Mouse (Mus musculus) left cerebral cortex, adult 9 months (tissue): ENCODE measurements around the gene Zfp341.

Experiments used
- DNase-seq, 2 experiments: peaks; one replicate each; pipeline ENCODE4 v3.0.0; 2022; ENCODE audit warnings: low spot score in 2 of 2

The Zfp341 gene

DNA sequence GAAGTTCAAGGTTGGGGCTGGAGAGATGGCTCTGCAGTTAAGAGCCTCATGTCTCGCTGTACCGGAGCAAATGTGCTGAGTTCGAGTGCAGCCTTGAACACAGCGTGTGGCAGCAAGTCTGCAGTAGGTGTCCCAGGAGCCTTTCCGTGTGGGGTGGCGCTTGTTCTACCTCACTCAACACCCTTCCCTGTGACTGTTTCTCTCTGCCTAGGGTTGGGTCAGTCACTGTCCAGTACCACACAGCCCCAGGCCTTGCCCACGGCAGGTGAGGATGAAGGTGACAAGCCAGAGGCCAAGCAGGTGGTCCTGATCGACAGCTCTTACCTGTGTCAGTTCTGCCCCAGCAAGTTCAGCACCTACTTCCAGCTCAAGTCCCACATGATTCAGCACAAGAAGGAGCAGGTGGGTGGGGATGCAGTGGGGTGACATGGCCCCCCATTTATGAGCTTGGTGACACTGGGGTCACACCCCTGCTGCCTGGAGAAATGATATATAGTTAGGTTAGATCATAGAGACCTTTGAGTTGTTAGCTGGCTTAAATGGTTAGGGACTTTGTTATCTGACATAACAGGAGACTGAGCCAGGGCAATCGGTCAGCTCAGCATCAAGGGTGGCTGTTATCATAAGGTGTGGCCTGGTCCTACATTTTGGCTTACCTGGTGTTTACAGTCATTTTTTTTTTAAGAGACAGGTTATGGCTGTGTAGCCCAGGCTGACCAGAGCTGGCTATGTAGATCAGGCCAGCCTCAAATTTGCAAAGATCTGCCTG is 21.0 kb downstream of the Zfp341 start:
- no peak for DNase-seq

DNA sequence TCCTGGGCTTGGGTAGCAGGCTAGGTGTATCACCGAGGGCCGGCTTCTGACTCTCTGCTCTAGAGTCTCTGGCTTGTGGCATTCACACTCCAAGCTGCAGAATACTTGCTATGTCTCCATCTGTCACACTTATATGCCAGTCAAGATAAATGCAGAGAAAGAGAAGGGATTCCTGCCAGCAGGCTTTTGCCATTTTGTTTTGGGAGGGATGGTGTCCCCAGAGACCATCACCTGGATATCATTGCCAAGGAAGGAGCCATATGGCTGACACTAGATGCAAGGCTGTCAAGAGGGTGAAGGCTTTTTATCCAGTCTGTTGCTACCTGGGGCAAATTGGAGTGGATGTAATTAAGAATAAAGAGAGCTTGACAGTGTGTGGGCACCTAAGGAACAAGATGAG is 22.7 kb downstream of the Zfp341 start:
- no peak for DNase-seq

DNA sequence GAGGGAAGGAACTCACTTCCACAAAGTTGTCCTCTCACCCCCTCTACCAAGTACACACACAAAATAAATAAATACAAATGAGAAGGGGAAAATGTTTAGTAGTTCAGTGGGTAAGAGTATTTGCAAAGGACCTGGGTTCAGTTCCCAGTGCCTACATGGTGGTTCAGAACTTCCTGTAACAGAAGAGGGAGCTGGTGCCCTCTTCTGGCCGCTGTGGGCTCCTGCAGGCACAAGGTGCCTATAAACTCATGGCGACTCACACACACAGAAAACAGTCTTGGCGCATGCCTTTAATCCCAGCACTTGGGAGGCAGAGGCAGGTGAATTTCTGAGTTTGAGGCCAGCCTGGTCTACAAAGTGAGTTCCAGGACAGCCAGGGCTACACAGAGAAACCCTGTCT is 25.4 kb downstream of the Zfp341 start:
- no peak for DNase-seq

DNA sequence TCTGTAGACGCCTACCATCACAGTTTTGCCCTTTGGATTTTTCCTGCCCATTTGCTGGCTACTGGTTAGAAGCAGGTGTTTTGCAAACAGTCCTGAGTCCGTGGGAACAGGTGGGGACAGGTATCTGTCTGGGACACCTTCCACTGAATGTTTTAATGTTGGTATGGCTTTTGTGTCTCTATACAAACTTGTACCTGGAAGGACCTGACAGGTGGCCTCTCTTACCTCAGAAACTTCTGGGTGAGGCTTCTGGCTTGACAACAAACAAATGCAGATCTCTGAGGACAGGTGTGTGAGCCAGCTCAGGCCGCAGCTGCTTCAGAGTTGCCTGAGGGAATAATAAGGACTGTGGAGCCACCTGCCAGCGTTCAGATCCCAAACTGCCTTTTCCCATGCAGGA is 26.0 kb downstream of the Zfp341 start:
- no peak for DNase-seq

DNA sequence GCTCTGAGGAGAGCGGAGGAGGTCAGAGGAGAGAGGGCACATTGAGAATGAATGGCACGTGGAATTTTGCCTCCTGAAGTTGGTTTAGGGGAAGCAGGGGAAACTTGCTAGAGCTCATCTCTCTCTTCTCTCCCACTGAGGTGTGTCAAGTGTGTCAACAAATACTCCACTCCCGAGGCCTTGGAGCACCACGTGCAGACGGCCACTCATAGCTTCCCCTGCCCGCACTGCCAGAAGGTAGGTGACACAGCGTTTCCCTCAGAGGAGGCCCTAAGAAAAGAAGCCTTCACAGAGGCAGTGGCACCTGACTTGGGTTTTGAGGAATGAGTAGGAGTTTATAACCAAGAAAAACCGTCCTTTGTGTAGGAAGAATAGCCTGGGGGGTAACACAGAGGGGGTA is 28.1 kb downstream of the Zfp341 start:
- no peak for DNase-seq

DNA sequence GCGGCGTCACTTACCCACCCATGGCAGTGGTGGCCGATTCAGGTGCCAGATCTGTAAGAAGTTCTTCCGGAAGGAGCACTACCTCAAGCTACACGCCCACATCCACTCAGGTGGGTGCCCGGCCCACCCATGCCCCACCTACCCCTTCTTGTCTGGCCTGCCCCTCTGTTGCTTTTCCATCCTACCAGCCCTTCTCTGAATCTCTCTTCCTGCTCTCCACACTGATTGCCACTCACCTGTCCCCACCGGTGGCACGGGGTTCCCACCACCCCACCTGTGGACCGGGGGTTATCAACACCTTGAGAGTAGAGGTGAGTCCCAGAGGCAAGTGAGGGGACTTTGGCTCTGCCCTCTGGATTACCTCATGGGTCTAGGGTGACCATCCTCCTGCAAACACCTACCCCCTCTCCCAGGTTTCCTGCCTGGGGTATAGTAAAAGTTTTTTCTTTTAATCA is 28.9 kb downstream of the Zfp341 start:
- DNase-seq = no peak

DNA sequence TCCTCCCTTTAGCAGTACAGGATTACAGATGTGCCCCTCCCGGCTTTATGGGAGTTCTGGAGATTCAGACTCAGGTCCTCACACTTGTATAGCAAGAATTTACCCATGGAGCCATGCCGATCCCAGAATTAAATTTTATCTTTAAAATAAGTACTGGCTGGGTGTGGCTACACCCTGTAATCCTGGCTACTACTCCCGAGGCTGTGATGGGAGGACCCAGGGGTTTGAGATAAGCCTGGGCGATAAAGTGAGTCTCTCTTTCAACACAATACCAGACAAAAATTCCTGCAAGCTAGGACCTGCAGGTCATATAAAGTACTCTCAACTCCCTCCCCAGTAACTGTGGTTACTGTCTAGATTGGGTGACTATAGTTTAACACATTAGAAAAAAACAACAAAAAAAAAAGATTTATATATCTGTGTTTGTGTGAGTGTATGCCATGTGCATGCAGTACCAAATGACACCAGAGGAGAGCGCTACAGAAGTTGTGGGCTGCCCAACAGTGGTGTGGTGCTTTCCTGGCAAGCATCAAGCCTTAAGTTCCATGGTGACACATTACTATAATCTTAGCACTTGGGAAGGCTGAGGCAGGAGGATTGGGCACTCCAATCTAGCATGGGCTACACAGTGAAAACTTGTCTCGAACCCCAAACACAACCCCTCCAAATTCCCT is 29.8 kb downstream of the Zfp341 start:
- no peak for DNase-seq

DNA sequence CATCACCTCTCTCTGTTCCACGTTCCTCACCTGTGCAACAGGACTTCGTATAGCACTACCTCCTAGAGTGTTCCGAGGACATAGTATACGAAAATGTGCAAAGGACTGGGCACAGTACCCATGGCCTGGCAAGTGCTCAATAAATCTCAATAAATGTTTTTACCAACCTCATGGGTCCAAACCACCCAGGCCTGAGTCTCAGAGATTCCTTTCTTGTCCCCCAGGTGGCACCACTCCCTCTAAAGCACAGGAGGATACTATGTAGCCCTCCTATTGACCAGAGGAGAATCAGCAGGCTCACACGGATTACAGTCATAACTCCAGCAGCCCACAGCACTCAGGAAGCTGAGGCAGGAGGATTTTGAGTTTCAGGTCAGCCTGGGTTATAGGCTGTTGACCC is 33.5 kb downstream of the Zfp341 start:
- DNase-seq = peak in 1 of 2 experiments; percentile 45

DNA sequence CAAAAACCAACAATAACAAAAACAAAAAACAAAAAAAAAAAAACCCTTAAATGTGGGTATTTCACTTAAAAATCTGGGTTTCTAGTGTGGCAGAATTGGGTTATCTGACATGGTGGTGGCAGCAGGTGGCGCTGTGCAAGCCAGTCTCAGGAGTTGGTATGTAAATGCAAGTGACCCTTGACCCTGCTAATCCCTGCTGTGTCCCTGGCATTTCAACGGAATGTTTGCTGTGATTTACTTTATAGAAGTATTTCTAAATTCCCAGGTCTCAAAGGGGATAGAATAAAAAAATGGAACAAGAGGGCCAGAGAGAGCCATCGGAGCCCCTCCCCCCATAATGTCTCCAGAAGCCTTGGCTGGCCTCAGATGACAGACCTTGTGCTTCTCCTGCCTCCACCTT is 35.0 kb downstream of the Zfp341 start:
- DNase-seq = no peak

DNA sequence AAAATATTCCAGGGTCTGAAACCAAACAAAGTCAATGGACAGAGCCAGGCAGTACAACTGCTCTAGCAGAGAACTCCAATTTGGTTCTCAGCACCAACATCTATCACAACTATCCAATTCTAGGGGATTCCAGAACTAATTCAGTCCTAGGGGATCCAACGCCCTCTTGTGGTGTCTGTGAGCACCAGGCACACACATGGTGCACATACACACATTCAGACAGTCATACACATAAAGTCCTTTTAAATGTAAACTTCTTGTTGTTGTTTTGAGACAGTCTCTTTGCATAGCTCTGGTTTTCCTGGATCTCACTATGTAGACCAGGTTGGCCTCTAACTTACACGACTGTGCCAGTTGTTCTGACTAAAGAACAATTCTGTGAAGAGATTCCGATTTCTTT is 37.3 kb downstream of the Zfp341 start:
- DNase-seq = no peak

DNA sequence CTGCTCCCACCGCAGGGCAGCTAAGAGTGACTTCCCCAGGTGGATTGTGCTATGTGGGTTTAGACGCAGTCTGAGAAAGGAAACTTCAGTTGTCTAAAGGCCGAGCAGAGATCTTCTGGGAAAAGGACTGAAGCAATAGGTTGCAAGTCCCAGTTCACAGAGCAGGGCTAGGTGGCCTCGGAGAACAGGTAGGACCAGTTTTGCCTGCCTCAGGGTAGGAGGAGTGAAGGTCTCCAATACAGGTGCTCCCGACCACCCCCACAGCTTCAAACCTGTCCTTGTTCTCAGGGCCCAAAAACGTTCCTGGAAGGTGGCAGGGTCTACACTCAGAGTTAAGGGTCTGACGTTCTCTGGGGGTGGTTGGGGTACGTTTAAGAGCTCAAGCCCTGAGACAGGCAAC is 38.3 kb downstream of the Zfp341 start, which contains the start of gene Chmp4b:
Gene Chmp4b, plus strand, starts transcription at position 343 of the 400 bp plus-strand sequence.
- DNase-seq = no peak

DNA sequence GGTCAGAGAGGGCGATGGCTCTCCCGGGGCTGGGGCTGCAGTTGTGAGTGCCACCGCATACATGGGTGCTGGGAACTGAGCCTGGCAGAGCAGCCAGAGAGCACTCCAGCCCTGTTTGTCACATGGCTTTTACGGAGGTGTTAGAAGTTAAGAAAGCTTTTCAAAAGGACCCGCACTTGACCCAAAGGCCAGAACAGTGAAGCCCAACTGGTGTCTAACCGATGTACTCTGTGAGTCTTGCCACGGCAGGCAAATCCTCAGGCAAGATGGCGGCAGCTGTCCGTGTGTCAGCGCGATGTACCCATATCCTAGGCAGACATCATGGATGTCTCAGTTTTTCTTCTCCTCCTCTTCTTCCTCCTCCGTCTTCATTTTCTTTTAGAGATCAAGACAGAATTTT is 41.9 kb downstream of the Zfp341 start:
- no peak for DNase-seq

DNA sequence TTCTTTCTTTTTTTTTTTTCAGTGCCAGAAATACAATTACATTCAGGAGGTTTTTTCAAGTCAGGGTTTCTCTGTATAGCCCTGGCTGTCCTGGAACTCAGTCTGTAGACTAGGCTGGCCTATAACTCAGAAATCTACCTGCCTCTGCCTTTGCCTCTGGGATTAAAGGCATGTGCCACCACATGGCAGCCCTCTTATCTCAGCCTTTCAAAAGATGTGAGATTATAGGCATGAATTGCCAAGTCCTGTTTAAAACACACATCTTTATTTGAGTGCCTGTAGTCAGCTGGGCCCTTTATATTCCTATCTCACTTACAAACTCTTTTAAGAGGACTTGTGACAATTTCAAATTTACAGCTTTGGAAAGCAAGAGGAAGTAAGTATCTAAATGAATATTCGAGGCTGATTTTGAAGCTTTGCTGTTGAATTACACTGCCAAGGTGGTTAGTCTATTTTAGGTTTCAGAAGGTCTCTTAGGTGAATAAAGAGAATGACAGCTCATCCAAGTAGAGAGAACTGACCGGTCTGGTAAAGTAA is 42.8 kb downstream of the Zfp341 start:
- no peak for DNase-seq

DNA sequence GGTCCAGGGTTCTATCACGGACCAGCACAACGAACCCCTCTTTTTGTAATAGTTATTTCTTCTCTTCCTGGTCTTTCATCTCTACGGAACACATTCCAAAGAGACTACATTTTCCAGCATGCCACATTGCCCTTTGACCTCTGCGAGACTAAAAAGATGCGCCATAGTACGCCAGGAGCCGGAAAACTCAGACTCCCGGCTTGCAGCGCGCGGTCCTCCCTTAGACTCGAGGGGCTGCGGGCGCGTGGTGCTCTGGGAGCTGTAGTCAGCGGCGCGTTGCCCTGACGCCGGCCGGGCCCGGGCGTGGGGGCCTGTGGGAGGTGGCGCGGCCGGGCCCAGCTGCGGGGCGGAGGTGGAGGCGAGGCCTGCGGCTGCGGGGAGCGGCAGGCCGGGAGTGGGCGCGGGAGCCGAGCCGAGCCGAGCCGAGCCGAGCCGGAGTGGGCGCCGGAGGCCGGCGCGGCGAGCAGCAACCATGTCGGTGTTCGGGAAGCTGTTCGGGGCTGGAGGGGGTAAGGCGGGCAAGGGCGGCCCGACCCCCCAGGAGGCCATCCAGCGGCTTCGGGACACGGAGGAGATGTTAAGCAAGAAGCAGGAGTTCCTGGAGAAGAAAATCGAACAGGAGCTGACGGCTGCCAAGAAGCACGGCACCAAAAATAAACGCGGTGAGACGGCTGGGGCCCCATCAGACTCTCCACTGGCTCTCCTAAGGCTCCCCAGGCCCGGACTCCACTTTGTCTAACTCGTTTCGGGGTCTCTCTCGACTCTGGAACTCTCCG is 43.8 kb downstream of the Zfp341 start:
- DNase-seq = peak; percentile 95 to 98

DNA sequence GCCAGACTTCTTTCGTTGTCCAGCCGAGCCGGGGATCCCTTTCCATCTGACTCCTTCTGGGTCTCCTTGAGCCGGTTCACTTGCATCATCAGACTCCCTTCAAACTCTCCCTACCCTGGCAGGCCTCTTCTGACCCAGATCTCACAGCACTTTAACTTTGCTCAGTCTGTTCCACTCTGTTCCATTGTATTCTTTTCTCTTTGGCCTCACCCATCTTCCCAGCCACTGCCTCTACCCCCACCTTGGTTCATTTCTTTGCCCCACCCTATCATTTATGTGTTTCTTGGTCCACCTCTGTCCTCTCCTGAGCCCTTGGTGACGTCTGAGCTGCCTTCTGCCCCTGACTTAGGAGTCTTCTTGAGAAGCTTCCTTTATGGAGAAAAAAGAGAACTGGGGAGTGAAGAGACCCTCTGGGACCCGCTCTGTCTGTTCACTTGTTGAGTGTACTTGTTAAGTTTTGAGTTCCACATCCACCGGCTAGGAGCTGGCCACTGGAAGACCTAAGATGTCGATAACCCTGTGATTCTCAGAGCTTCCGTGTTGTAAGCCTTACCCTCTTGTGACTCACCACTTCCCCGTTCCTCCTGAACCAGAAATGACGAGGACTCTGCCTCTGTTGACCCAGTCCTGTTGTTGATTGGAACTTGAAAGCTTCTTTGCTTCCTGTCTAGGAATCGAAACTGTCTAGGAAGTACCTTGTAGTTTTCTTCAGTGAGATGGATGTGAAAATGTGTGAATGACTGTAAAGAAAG is 44.6 kb downstream of the Zfp341 start:
- DNase-seq = no peak

DNA sequence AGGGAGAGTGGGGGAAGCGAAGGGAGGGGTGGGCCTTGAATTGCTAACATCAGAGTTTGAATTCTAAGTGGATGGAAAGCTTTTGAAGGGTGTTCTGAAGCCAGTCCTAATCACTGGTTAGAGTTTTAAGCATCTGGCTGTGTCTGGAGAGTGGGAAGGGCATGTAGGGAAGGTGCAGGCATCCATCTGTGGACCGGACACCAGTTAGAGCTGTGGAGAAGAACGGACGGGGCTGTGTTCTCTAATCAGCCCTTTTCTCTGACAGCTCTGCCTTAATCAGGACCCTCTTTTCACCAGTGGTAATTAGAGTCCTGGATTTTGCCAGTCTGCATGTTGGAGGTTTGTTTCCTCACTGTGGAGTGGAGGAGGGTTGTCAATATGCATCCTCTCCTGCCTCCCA is 46.0 kb downstream of the Zfp341 start:
- no peak for DNase-seq

DNA sequence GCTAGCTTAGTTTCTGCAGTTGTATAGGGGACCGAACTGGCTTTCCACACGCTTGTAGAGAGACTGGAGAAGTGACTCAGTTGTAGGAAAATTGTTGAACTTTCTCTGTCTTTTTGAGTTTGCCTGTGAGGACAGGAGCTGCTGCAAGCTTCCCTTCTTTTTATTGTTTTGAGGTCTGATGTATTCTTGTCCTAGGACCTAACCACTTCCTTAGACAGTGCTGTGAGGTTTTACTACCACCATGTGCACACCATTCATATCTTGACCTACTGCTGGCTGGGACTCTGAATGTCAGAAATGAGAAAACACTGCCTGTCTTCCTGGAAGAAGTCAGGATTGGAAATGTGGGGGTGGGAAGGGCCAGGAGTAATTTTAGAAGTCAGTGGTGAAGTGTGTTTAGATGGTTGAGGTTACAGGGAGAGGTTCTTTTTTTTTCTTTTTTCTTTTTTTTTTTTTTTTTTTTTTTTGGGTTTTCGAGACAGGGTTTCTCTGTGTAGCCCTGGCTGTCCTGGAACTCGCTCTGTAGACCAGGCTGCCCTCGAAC is 46.5 kb downstream of the Zfp341 start:
- no peak for DNase-seq

DNA sequence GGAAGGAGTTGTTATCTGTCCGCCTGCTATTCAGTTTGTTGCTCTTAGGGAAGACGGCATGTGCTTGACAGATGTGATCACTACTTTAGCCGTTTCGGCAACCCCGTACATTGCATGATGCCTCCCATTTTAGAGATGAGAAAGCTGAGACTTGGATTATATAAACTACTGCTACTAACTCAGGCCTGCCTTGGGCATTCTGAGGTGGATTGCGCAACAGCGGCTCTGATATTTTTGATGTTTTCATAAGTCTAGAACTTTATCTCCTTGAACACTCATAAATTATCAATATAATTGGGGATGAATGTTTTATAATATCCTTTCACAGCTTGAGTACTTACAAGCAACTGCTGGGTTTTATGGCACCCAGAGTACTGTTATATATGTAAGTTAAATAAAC is 55.6 kb downstream of the Zfp341 start:
- no peak for DNase-seq

DNA sequence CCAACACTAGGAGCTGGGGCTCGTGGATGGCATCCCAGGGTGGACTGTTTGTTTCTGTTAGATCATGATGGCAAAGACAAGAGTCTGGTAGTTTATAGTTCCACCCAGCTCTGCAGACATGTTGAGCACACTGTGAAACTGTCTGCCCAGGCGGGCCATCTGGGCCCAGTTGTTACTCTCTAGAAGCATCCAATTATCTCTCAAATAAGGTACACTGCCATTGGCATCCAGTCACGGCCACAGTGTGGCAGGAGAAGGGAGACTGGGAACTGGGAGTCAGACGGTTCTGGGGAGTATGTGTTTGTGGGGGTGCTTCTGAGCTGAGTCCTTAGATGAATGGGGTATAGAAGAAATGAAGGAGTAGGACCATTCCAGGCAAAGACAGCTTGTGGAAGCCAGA is 57.0 kb downstream of the Zfp341 start:
- peak in 1 of 2 experiments; percentile 57 for DNase-seq

DNA sequence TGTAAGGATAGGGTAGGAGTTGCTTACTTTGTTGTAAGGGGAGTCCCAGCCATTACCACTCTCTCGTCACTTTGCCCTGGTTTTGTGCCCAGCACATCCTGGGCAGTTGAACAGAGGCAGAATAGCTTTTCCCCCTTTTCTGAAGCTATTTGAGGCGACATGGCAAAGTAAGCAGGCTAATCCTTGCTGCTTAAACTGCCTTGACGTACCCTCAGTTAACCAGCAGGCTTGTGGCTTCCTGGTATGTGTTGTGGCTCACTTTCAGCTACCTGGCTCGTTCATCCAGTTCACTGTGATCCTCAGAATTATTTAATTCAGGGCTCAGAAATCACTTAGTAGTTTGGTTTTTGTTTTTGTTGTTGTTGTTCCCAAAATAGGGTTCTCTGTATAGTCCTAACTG is 57.6 kb downstream of the Zfp341 start:
- DNase-seq = no peak

DNA sequence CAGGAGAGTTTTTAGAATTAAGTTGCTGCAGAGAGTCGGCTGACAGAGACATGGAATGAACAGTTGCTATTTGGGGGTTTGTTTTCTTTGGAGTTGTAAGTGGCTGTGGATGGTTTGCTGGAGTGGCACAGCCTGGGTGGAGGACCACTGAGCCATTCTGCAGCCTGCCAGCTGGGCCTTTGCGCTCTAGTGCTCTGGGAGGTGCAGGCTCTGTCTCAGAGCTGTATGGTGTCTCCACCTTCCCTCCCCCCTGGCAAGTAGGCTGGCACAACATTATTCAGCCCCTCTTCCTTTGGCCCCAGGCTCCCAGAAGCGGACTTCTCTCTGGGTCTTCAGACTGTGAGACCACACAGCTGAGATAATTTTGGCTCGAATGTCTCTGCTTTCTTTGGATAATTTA is 60.9 kb downstream of the Zfp341 start:
- no peak for DNase-seq
